Mouse (Mus musculus): Measurements from ENCODE around the gene Pik3cd.

The Pik3cd gene

GRCm38 (mm10) chr4:149609256-149610025 lies 92.9 kb downstream of the Pik3cd start:
- DNase-seq (ENCODE audit: low read depth), result no peak

DNA sequence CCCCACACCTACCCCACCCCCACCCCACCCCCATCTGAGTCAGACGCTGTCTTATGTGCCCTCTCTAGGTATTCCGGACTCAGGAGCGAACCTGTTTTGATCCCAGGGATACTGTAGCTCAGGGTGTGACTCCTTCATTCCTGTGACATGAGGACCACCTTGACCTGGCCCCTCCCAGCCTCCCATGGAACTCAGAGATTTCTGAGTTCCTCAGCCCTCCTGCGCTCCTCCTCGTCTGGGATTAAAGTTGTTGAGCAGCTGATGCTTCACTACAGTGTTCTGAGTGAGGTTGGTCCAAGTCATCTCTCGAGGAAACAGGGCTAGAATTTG lies 94.1 kb downstream of the Pik3cd start:
- no peak for DNase-seq (ENCODE audit: low read depth)

DNA sequence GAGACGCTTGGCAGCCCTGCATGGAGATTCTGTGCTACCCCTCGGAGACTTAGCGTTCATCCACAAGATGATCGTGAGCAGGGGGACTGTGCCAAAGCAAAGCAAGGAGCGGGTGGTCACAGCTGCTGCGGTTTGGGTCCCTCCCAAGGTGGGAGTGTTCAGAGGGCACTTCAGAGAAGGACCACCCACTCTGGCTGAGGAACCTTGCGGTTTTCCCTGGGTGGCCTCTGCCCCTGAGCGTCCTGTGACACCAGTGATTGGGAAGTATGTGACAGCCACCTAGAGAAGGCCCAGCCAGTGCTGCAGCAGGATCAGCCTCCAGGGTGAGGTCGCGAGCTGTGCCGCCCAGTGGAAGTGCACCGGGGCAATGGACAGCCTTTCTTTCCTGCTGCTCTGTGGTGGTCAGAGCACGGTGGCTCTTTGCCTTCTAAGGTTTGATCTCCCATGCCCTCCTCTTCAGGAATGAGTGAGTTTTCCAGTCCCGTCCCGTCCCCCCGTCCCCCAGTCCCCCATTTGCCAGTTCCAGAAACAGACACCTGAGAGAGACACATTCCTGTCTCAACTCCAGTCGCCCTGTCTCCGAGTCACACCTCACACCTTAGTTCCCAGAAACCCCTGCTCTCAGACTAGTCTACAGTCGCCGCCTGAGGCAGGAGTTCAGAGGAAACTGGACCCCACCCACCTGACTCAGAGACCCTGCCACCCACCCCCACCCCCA lies 94.6 kb downstream of the Pik3cd start:
- DNase-seq (ENCODE audit: low read depth), result no peak

DNA sequence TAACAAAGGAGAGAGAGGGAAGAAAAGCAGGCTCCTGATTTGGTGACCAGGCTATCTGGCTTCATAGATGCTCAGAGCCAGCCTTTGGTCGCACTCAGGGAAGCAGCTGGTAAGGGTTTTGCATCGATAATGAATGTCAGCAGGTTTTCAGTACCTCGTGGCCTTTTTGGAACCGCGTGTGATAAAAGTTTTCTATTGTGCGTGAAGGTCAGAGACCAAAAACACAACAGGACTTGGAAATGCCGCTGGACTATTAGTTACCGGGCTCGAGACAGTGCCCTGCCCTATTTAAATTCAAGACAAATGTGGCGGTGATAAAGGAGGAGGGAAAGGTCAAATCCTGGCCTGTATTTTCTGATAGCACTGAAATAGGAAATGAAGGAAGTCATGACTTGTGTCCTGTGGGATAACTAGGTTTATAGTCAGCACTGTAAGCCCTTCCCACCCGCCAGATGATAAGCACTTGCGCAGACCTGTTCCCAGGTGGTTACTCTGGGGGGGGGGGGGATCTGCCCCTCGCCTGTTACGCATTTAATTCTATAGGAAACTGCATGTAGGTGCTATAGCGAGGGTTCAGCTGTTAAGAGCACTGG lies 95.5 kb downstream of the Pik3cd start:
- no peak for DNase-seq (ENCODE audit: low read depth)

- DNase-seq (ENCODE audit: low read depth), result no peak
Measured at GRCm38 (mm10) chr4:149606056-149606455, 96.3 kb downstream of the Pik3cd start.

- no peak for DNase-seq (ENCODE audit: low read depth)
Measured at GRCm38 (mm10) chr4:149604518-149604917, 97.9 kb downstream of the Pik3cd start.

- no peak for DNase-seq (ENCODE audit: low read depth)
Measured at GRCm38 (mm10) chr4:149603860-149604259, 98.5 kb downstream of the Pik3cd start.

DNA sequence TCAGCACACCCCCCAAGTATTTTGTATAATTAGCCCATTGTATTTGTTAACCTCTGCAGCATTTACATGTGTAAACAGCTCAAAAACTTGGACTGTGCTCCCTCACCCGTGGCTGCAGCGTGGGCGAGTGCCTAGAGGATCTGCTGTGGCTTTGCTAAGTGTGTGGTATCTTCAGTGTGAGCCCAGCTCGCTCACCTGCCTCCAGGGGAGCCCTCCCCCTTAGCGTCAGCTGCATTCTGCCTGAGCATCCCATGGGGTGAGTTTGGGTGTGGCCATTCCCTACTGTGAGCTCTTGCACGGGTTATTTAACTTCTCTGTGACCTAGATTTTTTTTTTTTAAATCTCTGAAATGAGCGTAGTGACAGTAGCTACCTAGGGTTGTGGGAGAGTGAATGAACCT lies 100.1 kb downstream of the Pik3cd start:
- no peak for DNase-seq (ENCODE audit: low read depth)

DNA sequence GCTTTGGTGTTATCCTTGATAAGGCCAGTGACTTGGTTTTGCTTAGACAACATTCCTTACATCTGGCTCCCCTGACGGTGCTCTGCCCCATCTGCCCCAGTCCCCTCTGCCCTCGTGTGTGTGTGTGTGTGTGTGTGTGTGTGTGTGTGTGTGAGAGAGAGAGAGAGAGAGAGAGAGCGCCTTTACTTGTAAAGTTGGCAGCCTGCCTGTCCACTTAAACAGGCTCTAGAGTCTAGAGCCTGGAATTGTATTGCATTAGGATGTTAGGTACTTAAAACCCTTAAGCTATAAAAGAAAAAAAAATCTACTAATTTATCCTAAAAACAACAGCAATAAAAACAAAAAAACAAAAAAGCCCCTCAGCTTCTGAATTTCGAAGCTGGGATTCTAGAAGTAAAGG lies 100.9 kb downstream of the Pik3cd start:
- no peak for DNase-seq (ENCODE audit: low read depth)

GRCm38 (mm10) chr4:149600130-149600529 lies 102.2 kb downstream of the Pik3cd start:
- no peak for DNase-seq (ENCODE audit: low read depth)

DNA sequence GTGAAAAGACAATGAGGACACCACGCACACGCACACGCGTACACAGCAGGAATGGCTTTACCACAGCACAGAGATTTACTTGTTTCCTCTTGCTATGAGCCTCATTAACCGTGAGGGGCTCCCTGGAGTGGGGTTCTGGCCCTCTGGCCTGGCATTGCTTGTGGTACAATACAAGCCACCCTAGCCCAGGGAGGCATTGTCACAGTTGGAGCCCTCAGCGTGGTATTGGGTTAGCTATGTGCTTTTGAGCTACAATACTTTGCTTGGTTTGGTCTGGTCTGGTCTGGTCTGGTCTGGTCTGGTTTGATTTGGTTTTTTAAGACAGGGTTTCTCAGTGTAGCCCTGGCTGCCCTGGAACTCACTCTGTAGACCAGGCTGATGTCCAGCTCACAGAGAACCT lies 102.8 kb downstream of the Pik3cd start:
- DNase-seq (ENCODE audit: low read depth), result no peak
